ENCODE assay signal across 21 mouse cellular contexts in genomic region chr8:108999297-109000249, GRCm38 (mm10).
A peak's percentile ranks its signal among the peaks of the same experiment; 100 is the strongest.
DNase-seq lines count a peak whose midpoint lies in the region; ATAC-seq lines count a peak whose summit lies in the region.
"Had no signal": no experiment of that assay in that cellular context is flagged by ENCODE, and none has a peak within 500 bp of the region (broad histone marks: within the 10 kb centered on the region; RNA-seq: fewer than 3 reads in every experiment).

No protein-coding gene starts in this region.

- H3K4me3 ChIP-seq in kidney, embryonic 15.5 days (replicated peaks), result no peak overlapping the region
- H3K4me3 ChIP-seq in midbrain, embryonic 11.5 days (ENCODE audit: low read depth, low read length), result no peak overlapping the region
- H3K4me3 ChIP-seq in midbrain, embryonic 14.5 days (replicated peaks; ENCODE audit: low read depth, low read length), result no peak overlapping the region
- no peak overlapping the region for H3K4me3 ChIP-seq in neural tube, embryonic 13.5 days
- H3K4me3 ChIP-seq: forebrain, embryonic 10.5 days; hindbrain, embryonic 15.5 days; left cerebral cortex, adult 2 months; limb, embryonic 12.5 days; midbrain, embryonic 10.5 days had no signal

- H3K36me3 ChIP-seq in kidney, embryonic 15.5 days, result no peaks in the 10 kb centered on the region
- no peaks in the 10 kb centered on the region for H3K36me3 ChIP-seq in midbrain, embryonic 11.5 days (ENCODE audit: control insufficient read depth, insufficient read depth, low read length)
- no peaks in the 10 kb centered on the region for H3K36me3 ChIP-seq in midbrain, embryonic 14.5 days (ENCODE audit: control insufficient read depth, insufficient read depth, low read length)
- H3K36me3 ChIP-seq in neural tube, embryonic 13.5 days, result no peaks in the 10 kb centered on the region
- H3K36me3 ChIP-seq: forebrain, embryonic 10.5 days; hindbrain, embryonic 15.5 days; limb, embryonic 12.5 days; midbrain, embryonic 10.5 days had no signal

- H3K27me3 ChIP-seq in kidney, embryonic 15.5 days, result no peaks in the 10 kb centered on the region
- H3K27me3 ChIP-seq in midbrain, embryonic 11.5 days (ENCODE audit: control insufficient read depth, insufficient read depth, low read length), result no peaks in the 10 kb centered on the region
- no peaks in the 10 kb centered on the region for H3K27me3 ChIP-seq in midbrain, embryonic 14.5 days (ENCODE audit: control insufficient read depth, insufficient read depth, low read length)
- no peaks in the 10 kb centered on the region for H3K27me3 ChIP-seq in neural tube, embryonic 13.5 days
- H3K27me3 ChIP-seq: hindbrain, embryonic 15.5 days; limb, embryonic 12.5 days had no signal

- H3K27ac ChIP-seq in kidney, embryonic 15.5 days, result no peak overlapping the region
- no peak overlapping the region for H3K27ac ChIP-seq in midbrain, embryonic 11.5 days (ENCODE audit: low read depth, low read length)
- H3K27ac ChIP-seq in midbrain, embryonic 14.5 days (replicated peaks; ENCODE audit: low read depth, low read length), result no peak overlapping the region
- no peak overlapping the region for H3K27ac ChIP-seq in neural tube, embryonic 13.5 days (replicated peaks)
- H3K27ac ChIP-seq: forebrain, embryonic 10.5 days; hindbrain, embryonic 15.5 days; left cerebral cortex, adult 2 months; limb, embryonic 12.5 days; midbrain, embryonic 10.5 days had no signal

- no peak overlapping the region for H3K9ac ChIP-seq in kidney, embryonic 15.5 days
- H3K9ac ChIP-seq in midbrain, embryonic 11.5 days (ENCODE audit: low read length), result no peak overlapping the region
- H3K9ac ChIP-seq in midbrain, embryonic 14.5 days (replicated peaks; ENCODE audit: low read length), result no peak overlapping the region
- H3K9ac ChIP-seq in neural tube, embryonic 13.5 days, result no peak overlapping the region
- H3K9ac ChIP-seq: hindbrain, embryonic 15.5 days; limb, embryonic 12.5 days had no signal

- no peaks in the 10 kb centered on the region for H3K9me3 ChIP-seq in kidney, embryonic 15.5 days (replicated peaks)
- no peaks in the 10 kb centered on the region for H3K9me3 ChIP-seq in midbrain, embryonic 11.5 days (ENCODE audit: control insufficient read depth, low read length)
- no peaks in the 10 kb centered on the region for H3K9me3 ChIP-seq in midbrain, embryonic 14.5 days (ENCODE audit: control insufficient read depth, low read length)
- H3K9me3 ChIP-seq in neural tube, embryonic 13.5 days, result no peaks in the 10 kb centered on the region
- H3K9me3 ChIP-seq: forebrain, embryonic 10.5 days; hindbrain, embryonic 15.5 days; limb, embryonic 12.5 days; midbrain, embryonic 10.5 days had no signal

- H3K4me2 ChIP-seq in kidney, embryonic 15.5 days, result peak overlapping the region; percentile 5; the same call in 1 of the 2 replicates
- H3K4me2 ChIP-seq in midbrain, embryonic 11.5 days, result no peak overlapping the region
- H3K4me2 ChIP-seq in midbrain, embryonic 14.5 days (ENCODE audit: low read length), result no peak overlapping the region
- no peak overlapping the region for H3K4me2 ChIP-seq in neural tube, embryonic 13.5 days
- H3K4me2 ChIP-seq: hindbrain, embryonic 15.5 days; limb, embryonic 12.5 days had no signal

- DNase-seq in adrenal gland, adult 2 months, result peak; percentile 10
- DNase-seq in adrenal gland, postnatal 14 days, result no peak
- no peak for DNase-seq in kidney, postnatal 25 days
- DNase-seq in midbrain, embryonic 11.5 days (ENCODE audit: low spot score, missing footprints), result peak; percentile 47
- DNase-seq in midbrain, embryonic 14.5 days, result no peak
- DNase-seq in layer of hippocampus, postnatal 10 days (ENCODE audit: low spot score in 2 of 2), result no peak
- DNase-seq: adrenal gland, postnatal 36 days; cerebellum, adult 11-12 months; cerebellum, postnatal 25 days; embryo, embryonic 11 days; gastrocnemius, postnatal 10 days; heart, adult 18-20 months; heart, postnatal 36 days; kidney, adult 11 months had no signal

- 57% methylated on average over 15 of the region's 15 CpGs for WGBS in kidney, embryonic 15.5 days
- WGBS in midbrain, embryonic 11.5 days, result 93% methylated on average over 15 of the region's 15 CpGs
- 90% methylated on average over 15 of the region's 15 CpGs for WGBS in midbrain, embryonic 14.5 days
- WGBS in neural tube, embryonic 13.5 days, result 65% methylated on average over 15 of the region's 15 CpGs

- H3K4me1 ChIP-seq in kidney, embryonic 15.5 days, result peaks cover 9% of the 10 kb centered on the region
- no peaks in the 10 kb centered on the region for H3K4me1 ChIP-seq in midbrain, embryonic 11.5 days (ENCODE audit: control insufficient read depth, insufficient read depth, low read length)
- peaks cover 5% of the 10 kb centered on the region; the same call in 1 of the 2 replicates for H3K4me1 ChIP-seq in midbrain, embryonic 14.5 days (ENCODE audit: control insufficient read depth, insufficient read depth, low read length)
- peaks cover 12% of the 10 kb centered on the region; the same call in 1 of the 2 replicates for H3K4me1 ChIP-seq in neural tube, embryonic 13.5 days (replicated peaks)
- H3K4me1 ChIP-seq: hindbrain, embryonic 15.5 days; midbrain, embryonic 10.5 days had no signal

- ATAC-seq in kidney, embryonic 15.5 days (replicated peaks; ENCODE audit: low FRiP score), result peak; percentile 54; the same call in 1 of the 2 replicates
- no peak for ATAC-seq in midbrain, embryonic 11.5 days (ENCODE audit: low FRiP score)
- ATAC-seq in midbrain, embryonic 14.5 days (ENCODE audit: low FRiP score, low TSS enrichment), result no peak
- peak; percentile 32; the same call in 1 of the 2 replicates for ATAC-seq in neural tube, embryonic 13.5 days (ENCODE audit: low read depth)

Comparison
In these comparisons a context has a peak if more than half of its experiments do, and no peak if none do; other contexts are left out.
1. DNase-seq: peak in adrenal gland, adult 2 months (single experiment) and midbrain, embryonic 11.5 days (single experiment); none in adrenal gland, postnatal 14 days (single experiment), kidney, postnatal 25 days (0 of 2), midbrain, embryonic 14.5 days (single experiment) and layer of hippocampus, postnatal 10 days (0 of 2).
2. ATAC-seq: peak in kidney, embryonic 15.5 days (single experiment) and neural tube, embryonic 13.5 days (single experiment); none in midbrain, embryonic 11.5 days (single experiment) and midbrain, embryonic 14.5 days (single experiment).